Mouse (Mus musculus): ENCODE results near the gene Socs2. TPM values are rescaled to one million over a fixed set of nuclear protein-coding genes. Genes with fewer than 3 reads are reported as not detected.

Socs2 gene
- polyA plus RNA-seq, 1 experiment from 2014 or later: 38.5 TPM

- Histone ChIP-seq H3K9ac (ENCODE audit: low read depth, low read length) (no peak overlapping the region), H3K27me3 (ENCODE audit: control insufficient read depth, insufficient read depth, low read length) (no peaks in the 10 kb centered on the region), H3K36me3 (ENCODE audit: control insufficient read depth, insufficient read depth, low read length) (no peaks in the 10 kb centered on the region), H3K27ac (ENCODE audit: low read depth, low read length) (no peak overlapping the region), H3K9me3 (replicated peaks; ENCODE audit: control insufficient read depth, low read length) (no peaks in the 10 kb centered on the region), H3K4me1 (ENCODE audit: control insufficient read depth, insufficient read depth, low read length) (0 out of 2 replicates have a peak, but pooled peaks cover 2% of the 10 kb centered on the region), H3K4me3 (ENCODE audit: low read depth, low read length) (no peak overlapping the region), H3K4me2 (no peak overlapping the region)
- no peak for ATAC-seq (replicated peaks; ENCODE audit: insufficient number of reproducible peaks, low FRiP score, low TSS enrichment)
- 82% methylated on average over 5 of the region's 5 CpGs for WGBS (ENCODE audit: insufficient replicate concordance)
Observed at GRCm38 (mm10) chr10:95453282-95453681, 36.3 kb upstream of the Socs2 start.

- WGBS (ENCODE audit: insufficient replicate concordance): 26% methylated on average over 6 of the region's 6 CpGs
- Histone ChIP-seq H3K4me1 (ENCODE audit: control insufficient read depth, insufficient read depth, low read length) (0 out of 2 replicates have a peak, but pooled peaks cover 2% of the 10 kb centered on the region), H3K9me3 (replicated peaks; ENCODE audit: control insufficient read depth, low read length) (no peaks in the 10 kb centered on the region), H3K4me3 (ENCODE audit: low read depth, low read length) (no peak overlapping the region), H3K4me2 (no peak overlapping the region), H3K27ac (ENCODE audit: low read depth, low read length) (no peak overlapping the region), H3K9ac (ENCODE audit: low read depth, low read length) (no peak overlapping the region), H3K27me3 (ENCODE audit: control insufficient read depth, insufficient read depth, low read length) (no peaks in the 10 kb centered on the region), H3K36me3 (ENCODE audit: control insufficient read depth, insufficient read depth, low read length) (no peaks in the 10 kb centered on the region)
- ATAC-seq (replicated peaks; ENCODE audit: insufficient number of reproducible peaks, low FRiP score, low TSS enrichment): no peak
Observed at GRCm38 (mm10) chr10:95449033-95449432, 32.1 kb upstream of the Socs2 start.

- Histone ChIP-seq H3K9me3 (replicated peaks; ENCODE audit: control insufficient read depth, low read length) (no peaks in the 10 kb centered on the region), H3K4me3 (ENCODE audit: low read depth, low read length) (no peak overlapping the region), H3K9ac (ENCODE audit: low read depth, low read length) (no peak overlapping the region), H3K27ac (ENCODE audit: low read depth, low read length) (no peak overlapping the region), H3K4me2 (no peak overlapping the region), H3K27me3 (ENCODE audit: control insufficient read depth, insufficient read depth, low read length) (no peaks in the 10 kb centered on the region), H3K36me3 (ENCODE audit: control insufficient read depth, insufficient read depth, low read length) (no peaks in the 10 kb centered on the region), H3K4me1 (ENCODE audit: control insufficient read depth, insufficient read depth, low read length) (0 out of 2 replicates have a peak, but pooled peaks cover 2% of the 10 kb centered on the region)
- WGBS (ENCODE audit: insufficient replicate concordance): 85% methylated on average over 16 of the region's 16 CpGs
- no peak for ATAC-seq (replicated peaks; ENCODE audit: insufficient number of reproducible peaks, low FRiP score, low TSS enrichment)
Observed at GRCm38 (mm10) chr10:95447954-95448353, 31.0 kb upstream of the Socs2 start.

- 76% methylated on average over 18 of the region's 18 CpGs for WGBS (ENCODE audit: insufficient replicate concordance)
- Histone ChIP-seq H3K9ac (ENCODE audit: low read depth, low read length) (no peak overlapping the region), H3K4me2 (no peak overlapping the region), H3K27ac (ENCODE audit: low read depth, low read length) (no peak overlapping the region), H3K4me3 (ENCODE audit: low read depth, low read length) (no peak overlapping the region), H3K9me3 (replicated peaks; ENCODE audit: control insufficient read depth, low read length) (no peaks in the 10 kb centered on the region), H3K4me1 (ENCODE audit: control insufficient read depth, insufficient read depth, low read length) (0 out of 2 replicates have a peak, but pooled peaks cover 2% of the 10 kb centered on the region), H3K27me3 (ENCODE audit: control insufficient read depth, insufficient read depth, low read length) (no peaks in the 10 kb centered on the region), H3K36me3 (ENCODE audit: control insufficient read depth, insufficient read depth, low read length) (no peaks in the 10 kb centered on the region)
- no peak for ATAC-seq (replicated peaks; ENCODE audit: insufficient number of reproducible peaks, low FRiP score, low TSS enrichment)
Observed at GRCm38 (mm10) chr10:95445104-95446056, 28.4 kb upstream of the Socs2 start.

- no peaks in the 10 kb centered on the region for H3K9me3 ChIP-seq (replicated peaks; ENCODE audit: control insufficient read depth, low read length)
- no peak for ATAC-seq (replicated peaks; ENCODE audit: insufficient number of reproducible peaks, low FRiP score, low TSS enrichment)
- H3K4me1 ChIP-seq (ENCODE audit: control insufficient read depth, insufficient read depth, low read length): peaks cover 4% of the 10 kb centered on the region; the same call in 1 of the 2 replicates
- H3K27me3 ChIP-seq (ENCODE audit: control insufficient read depth, insufficient read depth, low read length): no peaks in the 10 kb centered on the region; the same call in 1 of the 2 replicates
- H3K36me3 ChIP-seq (ENCODE audit: control insufficient read depth, insufficient read depth, low read length): no peaks in the 10 kb centered on the region
- H3K9ac ChIP-seq (ENCODE audit: low read depth, low read length): no peak overlapping the region
- WGBS (ENCODE audit: insufficient replicate concordance): 72% methylated on average over 4 of the region's 4 CpGs
- no peak overlapping the region for H3K27ac ChIP-seq (ENCODE audit: low read depth, low read length)
- H3K4me2 ChIP-seq: no peak overlapping the region
- H3K4me3 ChIP-seq (ENCODE audit: low read depth, low read length): no peak overlapping the region
Observed at GRCm38 (mm10) chr10:95442334-95442733, 25.4 kb upstream of the Socs2 start.

- Histone ChIP-seq H3K4me2 (no peak overlapping the region), H3K4me3 (ENCODE audit: low read depth, low read length) (no peak overlapping the region), H3K27me3 (ENCODE audit: control insufficient read depth, insufficient read depth, low read length) (no peaks in the 10 kb centered on the region; the same call in 1 of the 2 replicates), H3K4me1 (ENCODE audit: control insufficient read depth, insufficient read depth, low read length) (peaks cover 4% of the 10 kb centered on the region; the same call in 1 of the 2 replicates), H3K36me3 (ENCODE audit: control insufficient read depth, insufficient read depth, low read length) (no peaks in the 10 kb centered on the region), H3K27ac (ENCODE audit: low read depth, low read length) (no peak overlapping the region), H3K9me3 (replicated peaks; ENCODE audit: control insufficient read depth, low read length) (no peaks in the 10 kb centered on the region), H3K9ac (ENCODE audit: low read depth, low read length) (no peak overlapping the region)
- no peak for ATAC-seq (replicated peaks; ENCODE audit: insufficient number of reproducible peaks, low FRiP score, low TSS enrichment)
- whole genome bisulfite sequencing (ENCODE audit: insufficient replicate concordance): 52% methylated on average over 2 of the region's 2 CpGs
Observed at GRCm38 (mm10) chr10:95440566-95440965, 23.6 kb upstream of the Socs2 start.

- H3K4me3 ChIP-seq (ENCODE audit: low read depth, low read length): no peak overlapping the region
- H3K27me3 ChIP-seq (ENCODE audit: control insufficient read depth, insufficient read depth, low read length): no peaks in the 10 kb centered on the region; the same call in 1 of the 2 replicates
- no peak overlapping the region for H3K27ac ChIP-seq (ENCODE audit: low read depth, low read length)
- H3K9me3 ChIP-seq (replicated peaks; ENCODE audit: control insufficient read depth, low read length): no peaks in the 10 kb centered on the region
- H3K9ac ChIP-seq (ENCODE audit: low read depth, low read length): no peak overlapping the region
- H3K36me3 ChIP-seq (ENCODE audit: control insufficient read depth, insufficient read depth, low read length): no peaks in the 10 kb centered on the region
- ATAC-seq (replicated peaks; ENCODE audit: insufficient number of reproducible peaks, low FRiP score, low TSS enrichment): no peak
- WGBS (ENCODE audit: insufficient replicate concordance): 70% methylated on average over 10 of the region's 10 CpGs
- H3K4me1 ChIP-seq (ENCODE audit: control insufficient read depth, insufficient read depth, low read length): peaks cover 4% of the 10 kb centered on the region; the same call in 1 of the 2 replicates
- H3K4me2 ChIP-seq: no peak overlapping the region
Observed at GRCm38 (mm10) chr10:95439718-95440339, 22.8 kb upstream of the Socs2 start.

GRCm38 (mm10) chr10:95438941-95439340, 22.0 kb upstream of the Socs2 start:
- peaks cover 4% of the 10 kb centered on the region; the same call in 1 of the 2 replicates for H3K4me1 ChIP-seq (ENCODE audit: control insufficient read depth, insufficient read depth, low read length)
- no peaks in the 10 kb centered on the region for H3K9me3 ChIP-seq (replicated peaks; ENCODE audit: control insufficient read depth, low read length)
- no peak overlapping the region for H3K27ac ChIP-seq (ENCODE audit: low read depth, low read length)
- no peaks in the 10 kb centered on the region; the same call in 1 of the 2 replicates for H3K27me3 ChIP-seq (ENCODE audit: control insufficient read depth, insufficient read depth, low read length)
- H3K36me3 ChIP-seq (ENCODE audit: control insufficient read depth, insufficient read depth, low read length): no peaks in the 10 kb centered on the region
- no peak for ATAC-seq (replicated peaks; ENCODE audit: insufficient number of reproducible peaks, low FRiP score, low TSS enrichment)
- no peak overlapping the region for H3K9ac ChIP-seq (ENCODE audit: low read depth, low read length)
- WGBS (ENCODE audit: insufficient replicate concordance): 8% methylated on average over 11 of the region's 11 CpGs
- H3K4me2 ChIP-seq: 0 out of 2 replicates have a peak overlapping the region, but pooled peaks have one; percentile 17
- H3K4me3 ChIP-seq (ENCODE audit: low read depth, low read length): no peak overlapping the region
